Mouse (Mus musculus) hindbrain, postnatal 0 days (tissue): ENCODE measurements at regions not wholly inside any gene's neighbourhood (a gene's known extent, or its start where the extent isn't known, plus 50 kb on each side); places are given as distances from the start of the nearest gene placed in this dataset.

Experiments used
- ATAC-seq: fragments of 200-750 bp; cut with Nextera tagmentation; 2 replicates; pipeline ENCODE4 v1.8.0; 2017; ENCODE audit warnings: mild to moderate bottlenecking, moderate TSS enrichment, moderate library complexity
- DNase-seq: peaks from one replicate; pipeline ENCODE4 v3.0.0-alpha.2; 2015; ENCODE audit warnings: low spot score
- H3K27ac ChIP-seq: fragments of 300-500 bp; sonication (generic); 2 replicates; pipeline ENCODE4 v1.5.1; 2014; ENCODE audit warnings: mild to moderate bottlenecking
- H3K27me3 ChIP-seq: fragments of 300-500 bp; sonication (generic); 2 replicates; pipeline ENCODE4 v1.6.1; 2014; ENCODE audit warnings: low read length, mixed read lengths; ENCODE audit not compliant: insufficient read depth
- H3K36me3 ChIP-seq: fragments of 300-500 bp; sonication (generic); 2 replicates; pipeline ENCODE4 v1.6.1; 2014; ENCODE audit warnings: low read length, mixed read lengths; ENCODE audit not compliant: insufficient read depth
- H3K4me1 ChIP-seq: fragments of 300-500 bp; sonication (generic); 2 replicates; pipeline ENCODE4 v1.6.1; 2014; ENCODE audit warnings: antibody characterized with exemption, low read length, mixed read lengths; ENCODE audit not compliant: insufficient read depth
- H3K4me2 ChIP-seq: fragments of 300-500 bp; sonication (generic); 2 replicates; pipeline ENCODE4 v1.6.1; 2014; ENCODE audit warnings: low read depth, mild to moderate bottlenecking, low read length, moderate library complexity, mixed read lengths
- H3K4me3 ChIP-seq: fragments of 300-500 bp; sonication (generic); 2 replicates; pipeline ENCODE4 v1.5.1; 2014; ENCODE audit warnings: low read length
- H3K9ac ChIP-seq: fragments of 300-500 bp; sonication (generic); replicated peaks from 2 replicates; pipeline ENCODE4 v1.6.1; 2014; ENCODE audit warnings: mild to moderate bottlenecking, low read length, moderate library complexity, mixed read lengths
- H3K9me3 ChIP-seq: fragments of 300-500 bp; sonication (generic); 2 replicates; pipeline ENCODE4 v1.6.1; 2016; ENCODE audit warnings: low read length, mixed read lengths
- CTCF ChIP-seq: IDR thresholded peaks from 2 replicates; pipeline ENCODE4 v1.5.1; 2016; ENCODE audit warnings: antibody characterized with exemption, control low read depth, low read depth
- WGBS: fragments of 180-500 bp; shearing (Covaris S2); extraction: QIAGEN DNeasy Blood & Tissue Kit; methylation state at CpG from one replicate; pipeline ENCODE4 v1.1.7; 2014; 5-methylcytosine and 5-hydroxymethylcytosine counted together

DNA sequence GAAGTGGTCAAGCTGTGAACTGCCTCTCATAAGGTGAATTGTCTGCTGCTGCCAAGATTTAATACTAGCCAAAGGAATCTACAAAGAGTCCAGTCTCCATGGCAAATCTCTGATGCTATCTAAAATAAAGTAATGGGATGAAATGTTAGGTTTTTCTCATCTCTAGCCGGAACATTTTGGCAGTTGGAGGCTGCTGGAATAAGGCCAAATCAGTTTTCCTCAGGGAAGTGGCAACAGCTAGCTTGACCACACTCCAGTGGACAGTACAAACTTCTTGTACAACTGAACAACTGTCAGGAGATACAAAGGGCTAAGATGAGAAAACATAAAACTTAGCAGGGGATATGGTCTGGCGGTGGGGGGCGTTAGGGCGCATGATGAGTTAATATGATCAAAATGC is 234.3 kb upstream of the Adamts16 start:
- DNase-seq (peak; percentile 52), ATAC-seq (no peak)
- Histone ChIP-seq H3K4me1 (no peaks in the 10 kb centered on the region), H3K4me2 (no peak overlapping the region), H3K9me3 (no peaks in the 10 kb centered on the region), H3K27ac (no peak overlapping the region), H3K4me3 (no peak overlapping the region), H3K27me3 (no peaks in the 10 kb centered on the region), H3K9ac (no peak overlapping the region), H3K36me3 (no peaks in the 10 kb centered on the region)
- 67% methylated on average over 4 of the region's 4 CpGs for WGBS
- TF ChIP-seq CTCF = no peak

DNA sequence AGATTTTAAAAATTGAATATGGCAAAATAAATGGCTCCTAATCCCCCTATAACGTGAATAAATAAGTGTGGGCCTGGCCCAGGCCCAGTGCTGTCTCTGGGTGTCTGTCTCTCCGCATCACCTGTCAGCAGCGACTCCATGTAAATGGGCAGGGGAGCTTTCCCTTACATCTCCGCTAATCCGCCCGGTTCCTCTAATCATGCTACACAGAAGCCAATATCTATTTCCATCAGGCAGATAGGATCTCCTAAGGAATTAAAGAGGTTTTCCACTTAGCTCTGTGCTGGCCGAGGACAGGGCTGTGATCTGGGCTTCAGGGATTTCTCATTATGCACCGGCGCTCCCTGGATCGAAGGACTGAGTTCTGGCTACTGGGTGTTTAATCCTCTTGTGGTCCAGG is 232.4 kb upstream of the Adamts16 start:
- H3K4me2 ChIP-seq = no peak overlapping the region
- H3K4me1 ChIP-seq = no peaks in the 10 kb centered on the region
- ATAC-seq (no peak), DNase-seq (no peak)
- no peaks in the 10 kb centered on the region for H3K9me3 ChIP-seq
- no peak overlapping the region for H3K9ac ChIP-seq
- no peaks in the 10 kb centered on the region for H3K36me3 ChIP-seq
- H3K27me3 ChIP-seq = no peaks in the 10 kb centered on the region
- 52% methylated on average over 10 of the region's 10 CpGs for WGBS
- no peak overlapping the region for H3K27ac ChIP-seq
- TF ChIP-seq CTCF = no peak
- H3K4me3 ChIP-seq = no peak overlapping the region

DNA sequence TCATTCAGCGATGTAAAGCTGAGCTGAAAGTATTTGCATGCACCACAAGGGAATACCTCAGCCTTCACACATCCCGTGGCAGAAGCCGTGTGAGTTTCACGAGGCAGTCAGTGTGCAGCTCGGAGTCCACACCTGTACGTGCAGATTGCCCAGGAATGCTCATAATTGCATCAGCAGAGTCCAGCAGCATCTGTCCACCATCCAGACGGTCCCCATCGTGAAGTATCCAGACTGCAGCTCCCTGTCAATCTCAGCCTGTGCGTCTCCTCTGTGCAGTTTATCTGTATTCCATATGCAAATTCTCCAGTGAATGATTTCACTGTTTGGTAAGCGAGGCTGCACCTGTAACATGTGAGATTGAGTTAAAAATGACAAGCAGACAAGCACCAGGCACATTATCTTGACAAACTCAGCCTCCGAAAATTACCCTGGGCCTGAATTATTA is 227.2 kb upstream of the Adamts16 start:
- H3K4me2 ChIP-seq = peak overlapping the region; percentile 10; the same call in 1 of the 2 replicates
- no peaks in the 10 kb centered on the region for H3K36me3 ChIP-seq
- H3K27ac ChIP-seq = no peak overlapping the region
- TF ChIP-seq CTCF = no peak
- no peak overlapping the region for H3K4me3 ChIP-seq
- H3K4me1 ChIP-seq = peaks cover 4% of the 10 kb centered on the region; the same call in 1 of the 2 replicates
- no peaks in the 10 kb centered on the region for H3K27me3 ChIP-seq
- peak; percentile 18 for DNase-seq
- peak; percentile 47; the same call in 1 of the 2 replicates for ATAC-seq
- no peaks in the 10 kb centered on the region for H3K9me3 ChIP-seq
- WGBS = 41% methylated on average over 11 of the region's 11 CpGs
- no peak overlapping the region for H3K9ac ChIP-seq

DNA sequence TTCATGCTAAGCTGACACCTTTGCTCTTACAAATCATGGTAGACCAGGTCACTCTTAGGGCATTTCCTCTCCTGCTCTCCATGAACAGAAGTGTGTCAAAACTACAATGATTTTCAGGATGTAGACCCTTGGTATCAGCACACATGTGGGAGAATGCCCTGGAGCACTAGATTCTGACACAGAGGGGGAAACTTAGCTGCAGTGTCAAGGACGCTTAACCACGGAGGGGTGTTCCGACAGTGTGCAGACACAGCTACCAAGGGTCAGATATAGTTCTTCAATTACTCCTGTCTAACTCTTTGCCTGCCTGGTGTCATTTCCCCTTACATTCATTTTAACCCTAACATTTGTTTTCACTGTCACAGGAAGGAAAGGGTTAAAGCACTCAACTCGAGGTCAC is 226.4 kb upstream of the Adamts16 start:
- Histone ChIP-seq H3K4me1 (peaks cover 4% of the 10 kb centered on the region; the same call in 1 of the 2 replicates), H3K9me3 (no peaks in the 10 kb centered on the region), H3K27ac (no peak overlapping the region), H3K4me2 (no peak overlapping the region), H3K4me3 (no peak overlapping the region), H3K27me3 (no peaks in the 10 kb centered on the region), H3K36me3 (no peaks in the 10 kb centered on the region), H3K9ac (no peak overlapping the region)
- ATAC-seq (no peak), DNase-seq (no peak)
- WGBS = 52% methylated on average over 4 of the region's 4 CpGs
- TF ChIP-seq CTCF = no peak

DNA sequence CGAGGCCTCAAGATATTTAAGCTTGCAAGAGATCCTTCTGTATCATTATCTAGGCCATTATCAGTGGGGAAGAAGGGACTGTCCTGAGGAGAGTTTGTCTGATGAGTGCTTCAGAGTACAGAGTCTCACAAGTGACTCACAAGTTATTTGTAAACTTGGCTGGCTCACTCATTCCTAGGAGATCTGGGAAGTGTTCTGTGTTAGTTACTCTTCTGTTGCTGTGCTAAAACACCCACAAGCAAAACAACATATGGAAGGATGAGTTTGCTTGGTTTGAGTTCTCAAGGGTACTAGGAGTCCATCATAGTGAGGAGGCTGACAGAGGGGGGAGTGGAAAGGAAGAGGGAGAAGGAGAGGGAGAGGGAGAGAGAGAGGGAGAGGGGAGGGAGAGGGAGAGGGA is 224.0 kb upstream of the Adamts16 start:
- no peak overlapping the region for H3K9ac ChIP-seq

DNA sequence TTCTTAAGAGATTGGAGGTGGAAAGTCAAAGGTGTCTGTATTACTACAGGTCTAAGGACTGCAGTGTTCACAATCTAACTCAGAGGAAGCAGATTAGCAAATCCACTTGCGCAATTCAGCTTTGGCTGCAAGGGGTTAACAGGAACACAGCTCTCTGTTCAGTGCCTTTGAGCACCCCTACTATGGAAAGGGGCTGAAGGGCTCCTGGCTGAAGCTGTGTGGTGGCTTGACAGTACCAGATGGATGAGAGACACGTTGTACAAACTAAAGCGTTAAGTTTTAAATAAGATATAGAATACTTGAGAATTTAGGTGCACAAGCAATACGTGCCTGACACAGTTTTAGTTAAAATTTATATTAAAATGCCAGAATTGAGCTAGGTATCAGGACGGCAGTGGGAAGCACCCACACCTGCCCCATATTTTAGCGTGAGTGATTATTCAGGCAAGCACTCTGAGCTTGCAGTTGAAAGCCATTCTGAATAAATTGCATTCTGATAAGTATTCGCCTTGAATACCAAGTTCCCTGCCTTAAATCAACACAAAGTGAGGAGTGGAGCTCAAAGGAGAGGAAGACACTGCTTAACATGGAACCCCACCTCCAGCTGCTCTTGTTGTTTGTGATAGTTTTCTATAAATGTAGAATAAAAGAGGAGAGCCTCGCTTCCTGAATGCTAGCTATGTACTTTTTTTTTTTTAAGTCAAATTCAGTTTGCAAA is 223.1 kb upstream of the Adamts16 start:
- Histone ChIP-seq H3K4me1 (peaks cover 4% of the 10 kb centered on the region; the same call in 1 of the 2 replicates), H3K4me2 (no peak overlapping the region), H3K36me3 (no peaks in the 10 kb centered on the region), H3K9me3 (no peaks in the 10 kb centered on the region), H3K9ac (no peak overlapping the region), H3K4me3 (no peak overlapping the region), H3K27ac (peak overlapping the region; percentile 48; the same call in 1 of the 2 replicates), H3K27me3 (no peaks in the 10 kb centered on the region)
- DNase-seq = peak; percentile 41
- WGBS = 63% methylated on average over 8 of the region's 8 CpGs
- no peak for TF ChIP-seq CTCF
- ATAC-seq = peak; percentile 73; the same call in 1 of the 2 replicates

More for the DNA sequence above, 224.0 kb upstream of the Adamts16 start:
- DNase-seq (no peak), ATAC-seq (no peak)
- H3K9me3 ChIP-seq = no peaks in the 10 kb centered on the region
- no peaks in the 10 kb centered on the region for H3K27me3 ChIP-seq
- no peak overlapping the region for H3K4me2 ChIP-seq
- H3K4me1 ChIP-seq = peaks cover 4% of the 10 kb centered on the region; the same call in 1 of the 2 replicates
- 82% methylated on average over 1 of the region's 1 CpGs for WGBS
- no peak overlapping the region for H3K4me3 ChIP-seq
- no peaks in the 10 kb centered on the region for H3K36me3 ChIP-seq
- H3K27ac ChIP-seq = peak overlapping the region; percentile 48; the same call in 1 of the 2 replicates
- no peak for TF ChIP-seq CTCF
